Mouse (Mus musculus): ENCODE measurements around the gene Jak1.

The Jak1 gene

GRCm38 (mm10) chr4:101236797-101237196 lies 28.3 kb downstream of the Jak1 start:
- DNase-seq, result no peak

DNA sequence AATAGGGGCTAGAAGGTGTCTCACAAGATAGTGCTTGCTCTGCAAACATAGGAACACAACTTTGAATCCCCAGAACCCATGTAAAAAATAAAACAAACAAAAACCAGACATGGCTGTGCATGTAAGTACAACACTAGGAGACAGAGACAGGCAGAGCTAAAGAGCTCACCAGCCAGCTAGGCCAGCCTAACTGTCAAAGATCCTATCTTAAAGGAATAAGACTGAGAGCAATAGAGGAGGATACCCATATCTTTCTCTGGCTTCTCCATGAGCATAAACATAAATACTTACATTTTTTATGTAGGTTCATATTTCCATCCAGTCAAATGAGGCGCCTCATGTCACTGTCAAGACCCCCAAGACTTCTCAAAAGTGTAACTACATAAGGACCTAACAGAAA lies 29.1 kb downstream of the Jak1 start:
- no peak for DNase-seq

DNA sequence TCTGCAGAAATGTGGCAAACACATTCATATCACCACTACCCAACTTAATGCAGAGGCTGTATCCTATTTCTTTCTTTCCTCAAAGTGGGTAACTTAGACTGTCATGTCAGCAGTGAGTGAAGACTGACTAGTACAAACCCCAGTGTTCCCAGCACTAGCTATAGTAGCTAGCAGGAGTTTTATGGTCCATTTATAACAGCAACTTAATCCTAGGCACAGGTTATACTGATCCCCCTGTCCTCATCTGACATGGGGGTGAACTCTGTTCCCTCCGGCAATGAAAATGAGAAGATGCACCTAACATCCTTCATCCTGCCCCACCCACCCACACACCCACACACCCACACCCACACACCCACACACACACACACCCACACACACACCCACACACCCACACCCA lies 30.3 kb downstream of the Jak1 start:
- DNase-seq, result no peak

GRCm38 (mm10) chr4:101234332-101234731 lies 30.8 kb downstream of the Jak1 start:
- DNase-seq, result peak; percentile 38

GRCm38 (mm10) chr4:101230621-101231020 lies 34.5 kb downstream of the Jak1 start:
- no peak for DNase-seq

DNA sequence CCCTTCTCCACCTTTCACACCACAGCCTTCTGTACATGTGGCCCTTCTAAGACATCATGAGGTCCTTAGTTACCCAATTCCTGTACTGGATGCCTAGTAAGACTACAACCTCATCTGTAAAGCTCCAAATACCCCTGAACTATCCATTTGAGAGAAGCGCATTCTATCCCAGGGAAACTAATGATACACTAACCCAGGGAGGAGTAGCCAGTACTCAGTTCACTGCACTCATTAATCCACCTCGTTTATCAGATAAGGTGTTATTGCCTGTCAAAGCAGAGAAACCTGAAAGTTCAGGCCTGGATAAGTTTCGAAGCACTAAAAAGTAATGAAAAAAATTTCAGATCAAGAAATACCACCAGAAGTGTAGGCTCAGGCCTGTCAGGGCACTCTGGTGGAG lies 37.7 kb downstream of the Jak1 start:
- DNase-seq, result no peak

GRCm38 (mm10) chr4:101225984-101226383 lies 39.1 kb downstream of the Jak1 start:
- no peak for DNase-seq

GRCm38 (mm10) chr4:101220946-101221345 lies 44.1 kb downstream of the Jak1 start:
- DNase-seq, result no peak

GRCm38 (mm10) chr4:101219839-101220238 lies 45.2 kb downstream of the Jak1 start:
- DNase-seq, result no peak

DNA sequence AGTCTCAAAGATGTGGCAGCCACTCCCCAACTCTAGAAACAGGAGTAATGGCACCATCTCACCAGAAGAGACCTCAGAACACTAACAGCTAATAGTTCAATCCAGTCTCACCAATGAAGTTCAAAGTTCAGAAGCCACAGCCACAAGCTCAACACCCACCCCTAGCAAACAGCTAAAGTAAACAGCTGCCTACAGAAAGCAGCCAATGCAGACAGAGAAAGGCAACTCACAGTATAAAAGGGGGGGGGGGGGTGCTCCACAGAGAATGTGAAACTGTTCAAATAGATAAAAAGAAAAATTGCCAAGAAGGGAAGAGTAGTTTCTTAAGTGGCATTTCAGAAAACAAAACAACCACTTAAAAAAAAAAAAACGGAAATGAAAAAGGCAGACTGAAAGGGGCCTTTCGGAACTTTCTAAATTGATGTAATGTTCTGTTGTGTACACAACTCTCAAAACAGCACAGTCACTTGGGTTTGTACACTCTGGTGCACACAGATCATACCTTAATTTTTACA lies 48.0 kb downstream of the Jak1 start:
- no peak for DNase-seq

DNA sequence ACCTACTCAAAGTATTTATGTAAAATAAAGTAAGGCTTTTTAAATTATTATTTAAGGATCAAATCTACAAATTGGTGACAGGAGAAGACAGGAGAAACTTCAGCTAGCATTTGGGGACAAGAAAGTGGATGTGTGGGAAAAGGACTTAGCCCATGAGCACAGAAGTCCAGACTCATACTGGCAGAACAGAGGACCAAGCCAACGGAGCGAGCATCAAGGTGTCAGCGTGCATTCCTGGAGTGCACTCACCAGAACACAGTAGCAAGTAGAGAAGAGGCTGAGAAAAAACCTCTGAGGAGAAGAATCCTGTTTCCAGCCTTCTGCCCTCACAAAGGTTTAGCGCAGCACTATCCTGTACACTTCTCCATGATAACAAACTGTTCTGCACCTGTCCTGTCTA lies 48.8 kb downstream of the Jak1 start:
- DNase-seq, result no peak

- no peak for DNase-seq
Observed at GRCm38 (mm10) chr4:101213477-101213876, 51.6 kb downstream of the Jak1 start.

DNA sequence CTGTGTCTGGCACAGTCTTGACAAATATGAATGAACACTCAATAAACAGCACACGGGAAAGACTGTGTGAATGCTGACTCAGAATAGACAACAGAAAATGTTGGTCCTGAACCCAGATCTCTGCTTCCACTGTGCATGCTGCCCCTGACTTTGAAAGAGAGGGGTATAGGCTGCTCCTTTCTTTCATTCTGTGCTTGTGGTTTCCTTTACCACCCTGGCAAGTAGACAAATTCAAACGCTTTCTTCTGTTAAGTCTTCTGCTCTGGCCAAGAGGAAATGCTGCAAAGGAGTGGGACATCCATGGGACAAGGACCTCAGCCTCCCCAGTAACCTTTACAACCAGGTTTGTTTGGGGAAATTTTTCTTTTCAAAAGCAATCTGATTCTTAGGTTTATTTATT lies 57.6 kb downstream of the Jak1 start:
- no peak for DNase-seq

DNA sequence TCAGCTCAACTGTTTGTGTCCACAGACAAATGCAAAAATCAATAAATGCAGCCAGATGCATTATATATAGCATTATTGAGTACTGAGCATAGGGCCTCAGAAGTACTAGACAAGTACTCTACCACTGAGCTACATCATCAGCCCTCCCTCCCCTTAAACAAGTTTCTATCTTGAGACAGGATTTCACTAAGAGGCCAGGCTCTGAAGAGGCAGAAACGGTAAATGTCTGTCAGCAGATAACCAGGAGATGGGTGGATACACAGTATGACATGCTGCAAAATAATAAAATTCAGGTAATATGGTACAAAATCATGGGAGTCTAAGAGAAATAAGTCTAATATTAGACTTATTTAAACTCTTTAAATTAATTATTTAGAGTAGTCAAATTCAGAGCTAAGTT lies 61.6 kb downstream of the Jak1 start:
- DNase-seq, result no peak

GRCm38 (mm10) chr4:101202626-101203025 lies 62.5 kb downstream of the Jak1 start:
- no peak for DNase-seq

GRCm38 (mm10) chr4:101199433-101200081 lies 65.5 kb downstream of the Jak1 start:
- no peak for DNase-seq

GRCm38 (mm10) chr4:101198333-101198732 lies 66.7 kb downstream of the Jak1 start:
- peak; percentile 22 for DNase-seq

GRCm38 (mm10) chr4:101197421-101198170 lies 67.5 kb downstream of the Jak1 start:
- DNase-seq, result no peak

DNA sequence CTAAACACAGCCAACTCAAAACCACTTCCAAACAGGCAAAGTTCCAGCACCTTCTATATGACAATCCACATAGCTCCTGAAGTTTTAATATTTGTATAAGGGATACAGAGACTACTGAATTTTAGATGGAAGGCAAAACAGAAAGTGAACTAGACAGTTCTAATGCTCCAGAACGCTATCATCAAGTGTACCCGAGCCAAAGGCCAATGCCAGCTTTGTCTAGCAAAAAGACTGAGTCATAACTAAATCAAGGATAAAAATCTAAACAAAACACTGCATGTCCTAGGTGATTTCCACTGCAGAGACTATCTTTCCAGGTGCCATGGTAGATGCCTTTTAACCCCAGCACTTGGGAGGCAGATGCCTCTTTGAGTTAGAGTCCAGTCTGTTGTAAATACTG lies 68.7 kb downstream of the Jak1 start:
- no peak for DNase-seq

GRCm38 (mm10) chr4:101194170-101194569 lies 70.9 kb downstream of the Jak1 start:
- no peak for DNase-seq

- no peak for DNase-seq
Observed at GRCm38 (mm10) chr4:101192241-101192976, 72.7 kb downstream of the Jak1 start.

- DNase-seq, result no peak
Observed at GRCm38 (mm10) chr4:101187381-101187780, 77.7 kb downstream of the Jak1 start.

- no peak for DNase-seq
Observed at GRCm38 (mm10) chr4:101186591-101186990, 78.5 kb downstream of the Jak1 start.

DNA sequence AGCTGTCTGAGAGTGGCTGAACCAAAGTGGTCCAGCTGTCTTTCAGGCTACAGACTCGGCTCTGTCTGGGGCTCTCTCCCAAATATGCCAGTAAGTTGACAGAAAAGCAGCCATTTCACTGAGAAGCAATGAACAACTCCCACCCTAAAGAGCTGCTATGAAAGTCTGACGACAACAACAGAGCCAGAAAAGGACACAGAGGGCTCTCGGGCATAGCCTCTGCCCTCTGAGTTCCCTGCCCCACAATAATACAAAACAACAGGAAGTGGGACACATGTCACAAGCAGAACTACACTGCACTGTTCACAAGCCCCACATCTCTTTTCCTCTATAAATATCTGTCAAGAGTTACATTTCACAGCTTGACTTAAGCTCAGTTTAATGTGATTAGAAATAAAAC lies 79.9 kb downstream of the Jak1 start:
- no peak for DNase-seq
